15 mouse cellular contexts compared by ENCODE assay signal in genomic region chr5:115231552-115232120, GRCm38 (mm10). TPM values are rescaled to one million over a fixed set of nuclear protein-coding genes. Genes with fewer than 3 reads are reported as not detected.
DNase-seq lines count a peak whose midpoint lies in the region; ATAC-seq and TF ChIP-seq lines count a peak whose summit lies in the region.
"Had no signal": no experiment of that assay in that cellular context is flagged by ENCODE, and none has a peak within 500 bp of the region (broad histone marks: within the 10 kb centered on the region; RNA-seq: fewer than 3 reads in every experiment).

No protein-coding gene starts in this region.

- H3K4me2 ChIP-seq in hindbrain, postnatal 0 days (ENCODE audit: low read depth, low read length) = 0 out of 2 replicates have a peak overlapping the region, but pooled peaks have one; percentile 3
- H3K4me2 ChIP-seq in hindbrain, embryonic 11.5 days (replicated peaks; ENCODE audit: low read depth, low read length) = no peak overlapping the region
- no peak overlapping the region; the same call in 1 of the 2 replicates for H3K4me2 ChIP-seq in midbrain, postnatal 0 days (ENCODE audit: low read depth, low read length, poor library complexity, severe bottlenecking)
- no peak overlapping the region for H3K4me2 ChIP-seq in midbrain, embryonic 11.5 days
- H3K4me2 ChIP-seq: limb, embryonic 15.5 days; lung, embryonic 14.5 days; midbrain, embryonic 12.5 days had no signal

- no peaks in the 10 kb centered on the region for H3K36me3 ChIP-seq in heart, adult 2 months (ENCODE audit: control insufficient read depth, insufficient read depth, low read length)
- no peaks in the 10 kb centered on the region for H3K36me3 ChIP-seq in hindbrain, postnatal 0 days (ENCODE audit: insufficient read depth, low read length)
- no peaks in the 10 kb centered on the region for H3K36me3 ChIP-seq in hindbrain, embryonic 11.5 days (ENCODE audit: control insufficient read depth, insufficient read depth, low read length)
- no peaks in the 10 kb centered on the region for H3K36me3 ChIP-seq in midbrain, postnatal 0 days (ENCODE audit: insufficient read depth, low read length)
- H3K36me3 ChIP-seq in midbrain, embryonic 11.5 days (ENCODE audit: control insufficient read depth, insufficient read depth, low read length) = no peaks in the 10 kb centered on the region
- H3K36me3 ChIP-seq: limb, embryonic 15.5 days; midbrain, embryonic 12.5 days had no signal

- no peak for DNase-seq in heart, adult 2 months
- DNase-seq in heart, adult 18-20 months = no peak
- peak; percentile 31 for DNase-seq in hindbrain, postnatal 0 days (ENCODE audit: low spot score)
- no peak for DNase-seq in hindbrain, embryonic 11.5 days (ENCODE audit: low spot score)
- DNase-seq in midbrain, postnatal 0 days (ENCODE audit: low spot score) = no peak
- no peak for DNase-seq in midbrain, embryonic 11.5 days (ENCODE audit: low spot score, missing footprints)
- no peak for DNase-seq in embryo, embryonic 10 days (ENCODE audit: low spot score)
- DNase-seq in urinary bladder, postnatal 10 days (ENCODE audit: low spot score) = no peak
- DNase-seq: adrenal gland, postnatal 10 days; cerebellum, postnatal 36 days; kidney, adult 18-20 months; layer of hippocampus, postnatal 36 days; lung, embryonic 14.5 days had no signal

- peaks cover 3% of the 10 kb centered on the region; the same call in 1 of the 2 replicates for H3K4me1 ChIP-seq in heart, adult 2 months (ENCODE audit: control insufficient read depth, insufficient read depth, low read length)
- H3K4me1 ChIP-seq in hindbrain, postnatal 0 days (ENCODE audit: insufficient read depth, low read length) = no peaks in the 10 kb centered on the region
- H3K4me1 ChIP-seq in hindbrain, embryonic 11.5 days (replicated peaks; ENCODE audit: control insufficient read depth, insufficient read depth, low read length) = no peaks in the 10 kb centered on the region; the same call in 1 of the 2 replicates
- H3K4me1 ChIP-seq in midbrain, postnatal 0 days (ENCODE audit: insufficient read depth, low read length) = 0 out of 2 replicates have a peak, but pooled peaks cover 3% of the 10 kb centered on the region
- peaks cover 6% of the 10 kb centered on the region for H3K4me1 ChIP-seq in midbrain, embryonic 11.5 days (ENCODE audit: control insufficient read depth, insufficient read depth, low read length)

- no peak for ATAC-seq in hindbrain, postnatal 0 days
- ATAC-seq in hindbrain, embryonic 11.5 days (ENCODE audit: low FRiP score) = no peak
- ATAC-seq in midbrain, postnatal 0 days (ENCODE audit: low FRiP score) = no peak
- no peak for ATAC-seq in midbrain, embryonic 11.5 days (ENCODE audit: low FRiP score)

- H3K79me2 ChIP-seq in heart, adult 2 months (replicated peaks; ENCODE audit: control insufficient read depth, insufficient read depth, low read length) = no peaks in the 10 kb centered on the region

- no peak overlapping the region for H3K9ac ChIP-seq in heart, adult 2 months (ENCODE audit: low read depth, low read length)
- H3K9ac ChIP-seq in hindbrain, postnatal 0 days (replicated peaks; ENCODE audit: low read length) = no peak overlapping the region
- H3K9ac ChIP-seq in hindbrain, embryonic 11.5 days (ENCODE audit: low read depth, low read length) = no peak overlapping the region
- no peak overlapping the region for H3K9ac ChIP-seq in midbrain, postnatal 0 days (replicated peaks; ENCODE audit: low read length, poor library complexity, severe bottlenecking)
- no peak overlapping the region for H3K9ac ChIP-seq in midbrain, embryonic 11.5 days (ENCODE audit: low read length)
- H3K9ac ChIP-seq: limb, embryonic 15.5 days; lung, embryonic 14.5 days; midbrain, embryonic 12.5 days had no signal

- 36% methylated on average over 16 of the region's 16 CpGs for WGBS in heart, adult 2 months
- WGBS in hindbrain, postnatal 0 days = 30% methylated on average over 16 of the region's 16 CpGs
- whole genome bisulfite sequencing in hindbrain, embryonic 11.5 days = 46% methylated on average over 16 of the region's 16 CpGs
- WGBS in midbrain, postnatal 0 days = 27% methylated on average over 16 of the region's 16 CpGs
- 48% methylated on average over 16 of the region's 16 CpGs for WGBS in midbrain, embryonic 11.5 days

- no peak overlapping the region for H3K27ac ChIP-seq in heart, adult 2 months
- H3K27ac ChIP-seq in hindbrain, postnatal 0 days = no peak overlapping the region
- H3K27ac ChIP-seq in hindbrain, embryonic 11.5 days (ENCODE audit: low read depth, low read length) = no peak overlapping the region
- no peak overlapping the region for H3K27ac ChIP-seq in midbrain, postnatal 0 days (ENCODE audit: low read depth, low read length)
- H3K27ac ChIP-seq in midbrain, embryonic 11.5 days (ENCODE audit: low read depth, low read length) = no peak overlapping the region
- H3K27ac ChIP-seq: limb, embryonic 15.5 days; midbrain, embryonic 12.5 days had no signal

- TF ChIP-seq POLR2A in heart, adult 2 months (IDR thresholded peaks at IDR 0.05; ENCODE audit: insufficient read depth, low read depth, low read length) = no peak

- intact Hi-C loops in heart, adult 2 months (cut with DNase I) = no loop called here

- 0 out of 2 replicates have a peak, but pooled peaks have one; percentile 9 for TF ChIP-seq CTCF in heart, adult 2 months (IDR thresholded peaks at IDR 0.05)
- no peak for TF ChIP-seq CTCF in hindbrain, postnatal 0 days (IDR thresholded peaks at IDR 0.05; ENCODE audit: low read depth)
- TF ChIP-seq CTCF in midbrain, postnatal 0 days (IDR thresholded peaks at IDR 0.05) = peak; percentile 32; the same call in 1 of the 2 replicates

- H3K27me3 ChIP-seq in heart, adult 2 months (ENCODE audit: control insufficient read depth, insufficient read depth, low read length) = no peaks in the 10 kb centered on the region
- no peaks in the 10 kb centered on the region for H3K27me3 ChIP-seq in hindbrain, postnatal 0 days (ENCODE audit: insufficient read depth, low read length)
- H3K27me3 ChIP-seq in hindbrain, embryonic 11.5 days (ENCODE audit: control insufficient read depth, insufficient read depth, low read length) = peaks cover 11% of the 10 kb centered on the region
- peaks cover 3% of the 10 kb centered on the region; the same call in 1 of the 2 replicates for H3K27me3 ChIP-seq in midbrain, postnatal 0 days (ENCODE audit: insufficient read depth, low read length)
- H3K27me3 ChIP-seq in midbrain, embryonic 11.5 days (ENCODE audit: control insufficient read depth, insufficient read depth, low read length) = peaks cover 15% of the 10 kb centered on the region

- no peaks in the 10 kb centered on the region for H3K9me3 ChIP-seq in hindbrain, postnatal 0 days (ENCODE audit: low read length)
- H3K9me3 ChIP-seq in hindbrain, embryonic 11.5 days (ENCODE audit: control insufficient read depth, low read length) = no peaks in the 10 kb centered on the region
- H3K9me3 ChIP-seq in midbrain, postnatal 0 days (ENCODE audit: low read length) = no peaks in the 10 kb centered on the region
- no peaks in the 10 kb centered on the region for H3K9me3 ChIP-seq in midbrain, embryonic 11.5 days (ENCODE audit: control insufficient read depth, low read length)
- H3K9me3 ChIP-seq: limb, embryonic 15.5 days; midbrain, embryonic 12.5 days had no signal

- TF ChIP-seq EP300 in heart, adult 2 months (IDR thresholded peaks at IDR 0.05; ENCODE audit: insufficient read depth, low read depth, low read length) = no peak

- H3K4me3 ChIP-seq in heart, adult 2 months = no peak overlapping the region
- no peak overlapping the region for H3K4me3 ChIP-seq in hindbrain, postnatal 0 days (ENCODE audit: low read length)
- no peak overlapping the region for H3K4me3 ChIP-seq in hindbrain, embryonic 11.5 days (ENCODE audit: low read depth, low read length)
- no peak overlapping the region for H3K4me3 ChIP-seq in midbrain, postnatal 0 days (ENCODE audit: low read depth, low read length)
- no peak overlapping the region for H3K4me3 ChIP-seq in midbrain, embryonic 11.5 days (ENCODE audit: low read depth, low read length)
- H3K4me3 ChIP-seq: limb, embryonic 15.5 days; midbrain, embryonic 12.5 days had no signal

RNA-seq across cellular contexts. Expression of gene Pop5, which starts 4.0 kb away (rescaled TPM):
- 10 to 100 TPM; 32.2 to 38.1 TPM for total RNA-seq in heart, adult 2 months (2021)
- 36.2 and 43.8 TPM in 2 replicates for polyA plus RNA-seq in heart, adult 2 months (2012; rRNA removed)
- 10 to 100 TPM; 35.6 to 37.4 TPM for total RNA-seq in heart, adult 18-20 months (2021)
- 28.8 and 55.6 TPM in 2 replicates for total RNA-seq in hindbrain, postnatal 0 days (2014; rRNA removed)
- 99.1 and 99.3 TPM in 2 replicates for polyA plus RNA-seq in hindbrain, postnatal 0 days (2015; fragmentation: Nextera tagmentation; extraction: Ambion mirVana)
- polyA plus RNA-seq in hindbrain, embryonic 11.5 days (2014; fragmentation: Nextera tagmentation; extraction: Ambion mirVana) = 104 and 106 TPM in 2 replicates
- total RNA-seq in midbrain, postnatal 0 days (2014; rRNA removed) = 33.2 and 41.5 TPM in 2 replicates
- 95.5 and 101 TPM in 2 replicates for polyA plus RNA-seq in midbrain, postnatal 0 days (2015; fragmentation: Nextera tagmentation; extraction: Ambion mirVana)
- 91.0 and 98.7 TPM in 2 replicates for polyA plus RNA-seq in midbrain, embryonic 11.5 days (2014; fragmentation: Nextera tagmentation; extraction: Ambion mirVana)

RNA-seq across cellular contexts. Expression of gene Cabp1, which starts 37.5 kb away (rescaled TPM):
- 1 to 10 TPM; 2.3 to 3.9 TPM for total RNA-seq in heart, adult 2 months (2021)
- polyA plus RNA-seq in heart, adult 2 months (2012; rRNA removed) = 6.0 and 13.2 TPM in 2 replicates
- 1 to 10 TPM; 1.8 to 2.0 TPM for total RNA-seq in heart, adult 18-20 months (2021)
- 21.4 and 34.6 TPM in 2 replicates for total RNA-seq in hindbrain, postnatal 0 days (2014; rRNA removed)
- 20.9 and 23.6 TPM in 2 replicates for polyA plus RNA-seq in hindbrain, postnatal 0 days (2015; fragmentation: Nextera tagmentation; extraction: Ambion mirVana)
- 5.0 and 7.6 TPM in 2 replicates for polyA plus RNA-seq in hindbrain, embryonic 11.5 days (2014; fragmentation: Nextera tagmentation; extraction: Ambion mirVana)
- total RNA-seq in midbrain, postnatal 0 days (2014; rRNA removed) = 15.5 and 29.8 TPM in 2 replicates
- 11.1 and 12.7 TPM in 2 replicates for polyA plus RNA-seq in midbrain, postnatal 0 days (2015; fragmentation: Nextera tagmentation; extraction: Ambion mirVana)
- 1.1 and 2.3 TPM in 2 replicates for polyA plus RNA-seq in midbrain, embryonic 11.5 days (2014; fragmentation: Nextera tagmentation; extraction: Ambion mirVana)

RNA-seq across cellular contexts. Expression of gene Rnf10, which starts 41.1 kb away (rescaled TPM):
- total RNA-seq in heart, adult 2 months (2021) = 100 to 1,000 TPM; 391 to 397 TPM
- polyA plus RNA-seq in heart, adult 2 months (2012; rRNA removed) = 175 and 205 TPM in 2 replicates
- 100 to 1,000 TPM; 373 to 434 TPM for total RNA-seq in heart, adult 18-20 months (2021)
- 108 and 112 TPM in 2 replicates for total RNA-seq in hindbrain, postnatal 0 days (2014; rRNA removed)
- 141 and 145 TPM in 2 replicates for polyA plus RNA-seq in hindbrain, postnatal 0 days (2015; fragmentation: Nextera tagmentation; extraction: Ambion mirVana)
- polyA plus RNA-seq in hindbrain, embryonic 11.5 days (2014; fragmentation: Nextera tagmentation; extraction: Ambion mirVana) = 65.9 and 87.5 TPM in 2 replicates
- 103 and 118 TPM in 2 replicates for total RNA-seq in midbrain, postnatal 0 days (2014; rRNA removed)
- 154 and 158 TPM in 2 replicates for polyA plus RNA-seq in midbrain, postnatal 0 days (2015; fragmentation: Nextera tagmentation; extraction: Ambion mirVana)
- 84.6 and 85.0 TPM in 2 replicates for polyA plus RNA-seq in midbrain, embryonic 11.5 days (2014; fragmentation: Nextera tagmentation; extraction: Ambion mirVana)

RNA-seq across cellular contexts. Expression of gene Coq5, which starts 47.8 kb away (rescaled TPM):
- 100 to 1,000 TPM; 140 to 146 TPM for total RNA-seq in heart, adult 2 months (2021)
- 57.1 and 84.0 TPM in 2 replicates for polyA plus RNA-seq in heart, adult 2 months (2012; rRNA removed)
- total RNA-seq in heart, adult 18-20 months (2021) = 100 to 1,000 TPM; 150 to 174 TPM
- 30.5 and 31.4 TPM in 2 replicates for total RNA-seq in hindbrain, postnatal 0 days (2014; rRNA removed)
- 47.1 and 47.5 TPM in 2 replicates for polyA plus RNA-seq in hindbrain, postnatal 0 days (2015; fragmentation: Nextera tagmentation; extraction: Ambion mirVana)
- polyA plus RNA-seq in hindbrain, embryonic 11.5 days (2014; fragmentation: Nextera tagmentation; extraction: Ambion mirVana) = 52.6 and 55.5 TPM in 2 replicates
- total RNA-seq in midbrain, postnatal 0 days (2014; rRNA removed) = 29.6 and 36.7 TPM in 2 replicates
- polyA plus RNA-seq in midbrain, postnatal 0 days (2015; fragmentation: Nextera tagmentation; extraction: Ambion mirVana) = 42.8 and 43.5 TPM in 2 replicates
- 58.6 and 59.1 TPM in 2 replicates for polyA plus RNA-seq in midbrain, embryonic 11.5 days (2014; fragmentation: Nextera tagmentation; extraction: Ambion mirVana)
